Mouse (Mus musculus) hindbrain, embryonic 14.5 days (tissue): ENCODE results near the gene Olfr455. TPM values are rescaled to one million over a fixed set of nuclear protein-coding genes. Genes with fewer than 3 reads are reported as not detected.

Experiments used
- ATAC-seq: fragments of 200-750 bp; cut with Nextera tagmentation; 2 replicates; pipeline ENCODE4 v1.8.0; 2017; ENCODE audit warnings: moderate number of reproducible peaks, mild to moderate bottlenecking, moderate TSS enrichment, moderate library complexity; ENCODE audit not compliant: low FRiP score
- DNase-seq: peaks from one replicate; pipeline ENCODE4 v3.0.0-alpha.2; 2015; ENCODE audit warnings: low spot score
- H3K27ac ChIP-seq: fragments of 300-500 bp; sonication (generic); 2 replicates; pipeline ENCODE4 v1.5.1; 2014; ENCODE audit warnings: mild to moderate bottlenecking, moderate library complexity
- H3K27me3 ChIP-seq: fragments of 300-500 bp; sonication (generic); 2 replicates; pipeline ENCODE4 v1.6.1; 2014; ENCODE audit warnings: mild to moderate bottlenecking, low read length, mixed read lengths; ENCODE audit not compliant: control insufficient read depth, insufficient read depth
- H3K36me3 ChIP-seq: fragments of 300-500 bp; sonication (generic); replicated peaks from 2 replicates; pipeline ENCODE4 v1.6.1; 2014; ENCODE audit not compliant: control insufficient read depth, insufficient read depth
- H3K4me1 ChIP-seq: fragments of 300-500 bp; sonication (generic); replicated peaks from 2 replicates; pipeline ENCODE4 v1.6.1; 2014; ENCODE audit warnings: antibody characterized with exemption, low read length, mixed read lengths; ENCODE audit not compliant: control insufficient read depth, insufficient read depth
- H3K4me2 ChIP-seq: fragments of 300-500 bp; sonication (generic); replicated peaks from 2 replicates; pipeline ENCODE4 v1.6.1; 2014; ENCODE audit warnings: mild to moderate bottlenecking, moderate library complexity
- H3K4me3 ChIP-seq: fragments of 300-500 bp; sonication (generic); replicated peaks from 2 replicates; pipeline ENCODE4 v1.5.1; 2014; ENCODE audit warnings: mild to moderate bottlenecking, low read length
- H3K9ac ChIP-seq: fragments of 300-500 bp; sonication (generic); 2 replicates; pipeline ENCODE4 v1.6.1; 2014
- H3K9me3 ChIP-seq: fragments of 300-500 bp; sonication (generic); 2 replicates; pipeline ENCODE4 v1.6.1; 2016; ENCODE audit warnings: low read length; ENCODE audit not compliant: control insufficient read depth
- WGBS: fragments of 180-500 bp; shearing (Covaris S2); extraction: QIAGEN DNeasy Blood & Tissue Kit; methylation state at CpG from one replicate; pipeline ENCODE4 v1.1.7; 2014; 5-methylcytosine and 5-hydroxymethylcytosine counted together
- polyA plus RNA-seq: library from polyadenylated mRNA; unstranded; fragments of >200 nt; fragmentation: Nextera tagmentation; extraction: Ambion mirVana; gene quantifications from 2 replicates; pipeline ENCODE4 v1.2.1, GENCODE M21; 2014

Olfr455 gene
- polyA plus RNA-seq, 1 experiment from 2014 or later: not detected

GRCm38 (mm10) chr6:42513461-42513860 is 33.9 kb downstream of the Olfr455 start:
- ATAC-seq (no peak), DNase-seq (no peak)
- Histone ChIP-seq H3K4me1 (no peaks in the 10 kb centered on the region), H3K9ac (no peak overlapping the region), H3K9me3 (no peaks in the 10 kb centered on the region), H3K4me3 (no peak overlapping the region), H3K36me3 (no peaks in the 10 kb centered on the region), H3K27me3 (no peaks in the 10 kb centered on the region), H3K4me2 (no peak overlapping the region), H3K27ac (no peak overlapping the region)
- WGBS: 82% methylated on average over 1 of the region's 1 CpGs

- H3K9me3 ChIP-seq: no peaks in the 10 kb centered on the region
- no peak overlapping the region for H3K4me2 ChIP-seq
- no peaks in the 10 kb centered on the region for H3K4me1 ChIP-seq
- H3K4me3 ChIP-seq: no peak overlapping the region
- no peaks in the 10 kb centered on the region for H3K27me3 ChIP-seq
- no peak overlapping the region for H3K9ac ChIP-seq
- no peak overlapping the region for H3K27ac ChIP-seq
- ATAC-seq (no peak), DNase-seq (no peak)
- no peaks in the 10 kb centered on the region for H3K36me3 ChIP-seq
Measured at GRCm38 (mm10) chr6:42509311-42509710, 38.1 kb downstream of the Olfr455 start.

- H3K4me3 ChIP-seq: no peak overlapping the region
- no peaks in the 10 kb centered on the region for H3K27me3 ChIP-seq
- no peaks in the 10 kb centered on the region for H3K36me3 ChIP-seq
- H3K4me1 ChIP-seq: no peaks in the 10 kb centered on the region
- 87% methylated on average over 2 of the region's 2 CpGs for WGBS
- no peak for ATAC-seq
- no peaks in the 10 kb centered on the region for H3K9me3 ChIP-seq
- H3K27ac ChIP-seq: no peak overlapping the region
- H3K4me2 ChIP-seq: no peak overlapping the region
- DNase-seq: no peak
- no peak overlapping the region for H3K9ac ChIP-seq
Measured at GRCm38 (mm10) chr6:42503478-42503877, 43.9 kb downstream of the Olfr455 start.

GRCm38 (mm10) chr6:42489731-42490130 is 57.7 kb downstream of the Olfr455 start:
- H3K9me3 ChIP-seq: no peaks in the 10 kb centered on the region
- WGBS: 90% methylated on average over 1 of the region's 1 CpGs
- DNase-seq (no peak), ATAC-seq (no peak)
- H3K4me2 ChIP-seq: no peak overlapping the region
- H3K4me3 ChIP-seq: no peak overlapping the region
- H3K4me1 ChIP-seq: no peaks in the 10 kb centered on the region
- H3K9ac ChIP-seq: no peak overlapping the region
- no peak overlapping the region for H3K27ac ChIP-seq
- H3K36me3 ChIP-seq: no peaks in the 10 kb centered on the region
- H3K27me3 ChIP-seq: no peaks in the 10 kb centered on the region

GRCm38 (mm10) chr6:42487114-42487513 is 60.3 kb downstream of the Olfr455 start, which contains the start of gene Olfr456:
TSS of gene Olfr456 (minus strand) at chr6:42487214.
- no peak for DNase-seq
- 93% methylated on average over 1 of the region's 1 CpGs for WGBS

More at GRCm38 (mm10) chr6:42487114-42487513, 60.3 kb downstream of the Olfr455 start, which contains the start of gene Olfr456:
- Histone ChIP-seq H3K36me3 (no peaks in the 10 kb centered on the region), H3K4me3 (no peak within 1 kb of the TSS), H3K9ac (no peak within 1 kb of the TSS), H3K27ac (no peak within 1 kb of the TSS), H3K27me3 (no peaks in the 10 kb centered on the region), H3K4me2 (no peak within 1 kb of the TSS), H3K9me3 (no peaks in the 10 kb centered on the region), H3K4me1 (no peaks in the 10 kb centered on the region)
- ATAC-seq: no peak

Other genes starting within 250 kb of the Olfr455 start
- gene Fam131b, start 222.9 kb downstream of the Olfr455 start, polyA plus RNA-seq: 7.2 and 7.9 TPM in 2 replicates
- gene Zyx, start 198.0 kb downstream of the Olfr455 start, polyA plus RNA-seq: 56.6 and 60.3 TPM in 2 replicates
- gene Epha1, start 174.3 kb downstream of the Olfr455 start, polyA plus RNA-seq: 0.16 and 0.24 TPM in 2 replicates
- not detected in 2 replicates for gene Tas2r143, start 147.3 kb downstream of the Olfr455 start, polyA plus RNA-seq
- gene Tas2r135, start 142.2 kb downstream of the Olfr455 start, polyA plus RNA-seq: not detected in 2 replicates
- gene Tas2r126, start 113.1 kb downstream of the Olfr455 start, polyA plus RNA-seq: not detected in 2 replicates
- not detected in 2 replicates for gene Olfr458, start 82.4 kb downstream of the Olfr455 start, polyA plus RNA-seq
- not detected in 2 replicates for gene Olfr457, start 71.3 kb downstream of the Olfr455 start, polyA plus RNA-seq
- not detected in 2 replicates for gene Olfr456, start 60.4 kb downstream of the Olfr455 start, polyA plus RNA-seq
- 0.05 TPM in 1 of 2 replicates, not detected in the other for gene Tcaf3, start 50.1 kb upstream of the Olfr455 start, polyA plus RNA-seq
- 0.86 and 1.5 TPM in 2 replicates for gene Tcaf2, start 97.7 kb upstream of the Olfr455 start, polyA plus RNA-seq
- 212 and 229 TPM in 2 replicates for gene Tcaf1, start 162.5 kb upstream of the Olfr455 start, polyA plus RNA-seq
- not detected in 2 replicates for gene Olfr453, start 191.8 kb upstream of the Olfr455 start, polyA plus RNA-seq
- gene Olfr38, start 208.8 kb upstream of the Olfr455 start, polyA plus RNA-seq: not detected in 2 replicates
- gene Olfr452, start 237.5 kb upstream of the Olfr455 start, polyA plus RNA-seq: not detected in 2 replicates